Mouse (Mus musculus): ENCODE measurements around the gene Enah.

Enah gene

GRCm38 (mm10) chr1:182027426-182027979 is 7.7 kb upstream of the Enah start:
- no peak for DNase-seq (ENCODE audit: low spot score)

GRCm38 (mm10) chr1:182026821-182027220 is 7.0 kb upstream of the Enah start:
- DNase-seq (ENCODE audit: low spot score): no peak

- no peak for DNase-seq (ENCODE audit: low spot score)
These were observed 6.3 kb upstream of the Enah start for GRCm38 (mm10) chr1:182026120-182026519.

- DNase-seq (ENCODE audit: low spot score): no peak
These were observed 2.0 kb upstream of the Enah start for GRCm38 (mm10) chr1:182021691-182022299.

- no peak for DNase-seq (ENCODE audit: low spot score)
These were observed 1.2 kb upstream of the Enah start for GRCm38 (mm10) chr1:182020831-182021460.

GRCm38 (mm10) chr1:182019266-182019925 is 394 bp downstream of the Enah start:
- DNase-seq (ENCODE audit: low spot score): peak; percentile 60

GRCm38 (mm10) chr1:182018397-182019265 is 1.2 kb downstream of the Enah start:
- DNase-seq (ENCODE audit: low spot score): peak; percentile 58

GRCm38 (mm10) chr1:182005831-182006230 is 14.0 kb downstream of the Enah start:
- DNase-seq (ENCODE audit: low spot score): no peak

GRCm38 (mm10) chr1:181998673-181999072 is 21.1 kb downstream of the Enah start:
- no peak for DNase-seq (ENCODE audit: low spot score)

GRCm38 (mm10) chr1:181997791-181998190 is 22.0 kb downstream of the Enah start:
- no peak for DNase-seq (ENCODE audit: low spot score)

- DNase-seq (ENCODE audit: low spot score): no peak
These were observed 26.2 kb downstream of the Enah start for GRCm38 (mm10) chr1:181993597-181993996.

GRCm38 (mm10) chr1:181988367-181988766 is 31.4 kb downstream of the Enah start:
- DNase-seq (ENCODE audit: low spot score): no peak

GRCm38 (mm10) chr1:181987226-181987625 is 32.6 kb downstream of the Enah start:
- no peak for DNase-seq (ENCODE audit: low spot score)

GRCm38 (mm10) chr1:181985880-181986279 is 33.9 kb downstream of the Enah start:
- no peak for DNase-seq (ENCODE audit: low spot score)

- DNase-seq (ENCODE audit: low spot score): no peak
These were observed 35.0 kb downstream of the Enah start for GRCm38 (mm10) chr1:181984811-181985210.

GRCm38 (mm10) chr1:181980017-181980719 is 39.6 kb downstream of the Enah start:
- DNase-seq (ENCODE audit: low spot score): no peak

GRCm38 (mm10) chr1:181975510-181975909 is 44.3 kb downstream of the Enah start:
- DNase-seq (ENCODE audit: low spot score): no peak

GRCm38 (mm10) chr1:181974897-181975296 is 44.9 kb downstream of the Enah start:
- no peak for DNase-seq (ENCODE audit: low spot score)

GRCm38 (mm10) chr1:181965277-181965676 is 54.5 kb downstream of the Enah start:
- DNase-seq (ENCODE audit: low spot score): no peak

GRCm38 (mm10) chr1:181963827-181964226 is 56.0 kb downstream of the Enah start:
- DNase-seq (ENCODE audit: low spot score): no peak

- DNase-seq (ENCODE audit: low spot score): no peak
These were observed 56.4 kb downstream of the Enah start for GRCm38 (mm10) chr1:181963351-181963750.
